Comparison of ENCODE assay signal across 9 mouse cellular contexts in the genomic region with DNA sequence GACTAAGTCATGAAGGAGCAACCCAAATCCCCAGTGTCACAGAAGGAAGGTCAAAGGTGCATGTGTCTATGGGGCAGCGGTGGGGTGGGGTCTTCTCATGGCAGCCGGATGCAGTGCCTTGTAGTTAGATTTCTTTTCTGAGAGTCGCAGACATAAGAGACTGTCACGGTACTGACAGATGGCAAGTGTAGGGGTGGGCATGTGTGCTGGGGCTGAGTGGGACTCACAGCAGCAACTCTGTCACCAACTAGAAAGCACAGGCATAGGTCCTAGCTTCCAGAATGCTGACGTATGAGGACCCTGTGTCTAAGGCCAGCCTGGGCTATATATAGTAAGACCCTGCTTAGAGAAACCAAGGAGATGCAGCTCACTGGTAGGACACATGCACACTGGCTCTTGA. TPM values are rescaled to one million over a fixed set of nuclear protein-coding genes. Genes with fewer than 3 reads are reported as not detected.
DNase-seq lines count a peak whose midpoint lies in the region; ATAC-seq and TF ChIP-seq lines count a peak whose summit lies in the region.
"Had no signal": no experiment of that assay in that cellular context is flagged by ENCODE, and none has a peak within 500 bp of the region (broad histone marks: within the 10 kb centered on the region; RNA-seq: fewer than 3 reads in every experiment).

No protein-coding gene starts in this region.

- H3K27ac ChIP-seq in heart, embryonic 16.5 days (ENCODE audit: low read length), result peak overlapping the region; percentile 44; the same call in 1 of the 2 replicates
- peak overlapping the region; percentile 39; the same call in 1 of the 2 replicates for H3K27ac ChIP-seq in spleen, adult 2 months (ENCODE audit: insufficient read depth, low read length)
- H3K27ac ChIP-seq in left cerebral cortex, adult 2 months, result peak overlapping the region; percentile 80
- peak overlapping the region; percentile 61; the same call in 1 of the 2 replicates for H3K27ac ChIP-seq in stomach, postnatal 0 days (replicated peaks)

- H3K36me3 ChIP-seq in heart, embryonic 16.5 days (ENCODE audit: control insufficient read depth, insufficient read depth), result no peaks in the 10 kb centered on the region
- no peaks in the 10 kb centered on the region for H3K36me3 ChIP-seq in spleen, adult 2 months (ENCODE audit: control insufficient read depth, insufficient read depth, low read length)
- H3K36me3 ChIP-seq in stomach, postnatal 0 days (ENCODE audit: control insufficient read depth, insufficient read depth, low read length), result no peaks in the 10 kb centered on the region

- no peak for DNase-seq in heart, postnatal 4 days
- no peak for DNase-seq in spleen, adult 2 months (ENCODE audit: low read depth in 1 of 2, low spot score in 2 of 2)
- no peak for DNase-seq in spleen, postnatal 10 days (ENCODE audit: low spot score in 2 of 2)
- peak; percentile 29 to 51 for DNase-seq in left cerebral cortex, adult 2 months (ENCODE audit: extremely low spot score in 1 of 2, low spot score in 2 of 2)
- DNase-seq in stomach, postnatal 0 days (ENCODE audit: low spot score), result no peak
- DNase-seq in cerebellum, postnatal 25 days, result no peak

- no peaks in the 10 kb centered on the region for H3K27me3 ChIP-seq in heart, embryonic 16.5 days (ENCODE audit: control insufficient read depth, insufficient read depth, low read length)
- no peaks in the 10 kb centered on the region for H3K27me3 ChIP-seq in spleen, adult 2 months (ENCODE audit: control insufficient read depth, insufficient read depth, low read length)
- H3K27me3 ChIP-seq in stomach, postnatal 0 days (ENCODE audit: control insufficient read depth, insufficient read depth, low read length), result no peaks in the 10 kb centered on the region

- intact Hi-C loops in left cerebral cortex, adult 2 months (cut with DNase I), result loop anchor here (1.0 kb wide), 1 partner anchor 54 kb away; no protein-coding TSS in a partner anchor

- no peaks in the 10 kb centered on the region for H3K9me3 ChIP-seq in heart, embryonic 16.5 days (replicated peaks; ENCODE audit: control insufficient read depth, low read length)
- no peaks in the 10 kb centered on the region for H3K9me3 ChIP-seq in stomach, postnatal 0 days (ENCODE audit: control insufficient read depth, low read length)

- TF ChIP-seq CTCF in spleen, adult 2 months (IDR thresholded peaks at IDR 0.05; ENCODE audit: extremely low read depth, insufficient read depth, insufficient read length, insufficient replicate concordance), result no peak
- TF ChIP-seq CTCF in left cerebral cortex, adult 2 months (IDR thresholded peaks at IDR 0.05), result no peak
- no peak for TF ChIP-seq CTCF in stomach, postnatal 0 days (IDR thresholded peaks at IDR 0.05; ENCODE audit: low read depth)

- no peak for TF ChIP-seq POLR2A in spleen, adult 2 months (IDR thresholded peaks at IDR 0.05; ENCODE audit: low read depth, low read length)

- no peak overlapping the region for H3K9ac ChIP-seq in heart, embryonic 16.5 days (ENCODE audit: low read length)
- no peak overlapping the region for H3K9ac ChIP-seq in stomach, postnatal 0 days (ENCODE audit: low read length)

- no peak overlapping the region for H3K4me3 ChIP-seq in heart, embryonic 16.5 days (ENCODE audit: low read length)
- no peak overlapping the region for H3K4me3 ChIP-seq in spleen, adult 2 months (ENCODE audit: extremely low read depth, insufficient read depth, insufficient read length)
- H3K4me3 ChIP-seq in left cerebral cortex, adult 2 months, result no peak overlapping the region
- H3K4me3 ChIP-seq in stomach, postnatal 0 days (ENCODE audit: low read depth, low read length), result no peak overlapping the region

- peaks cover 18% of the 10 kb centered on the region for H3K4me1 ChIP-seq in heart, embryonic 16.5 days (ENCODE audit: control insufficient read depth, insufficient read depth, low read length)
- no peaks in the 10 kb centered on the region for H3K4me1 ChIP-seq in spleen, adult 2 months (ENCODE audit: control insufficient read depth, insufficient read depth, insufficient read length)
- H3K4me1 ChIP-seq in stomach, postnatal 0 days (replicated peaks; ENCODE audit: control insufficient read depth, insufficient read depth), result 0 out of 2 replicates have a peak, but pooled peaks cover 4% of the 10 kb centered on the region

- no peak for ATAC-seq in heart, embryonic 16.5 days (replicated peaks; ENCODE audit: extremely low read depth, insufficient read depth, low FRiP score)
- no peak for ATAC-seq in stomach, postnatal 0 days (ENCODE audit: low FRiP score, low TSS enrichment)
- ATAC-seq in monocyte, adult 5-6 weeks (replicated peaks; ENCODE audit: insufficient number of reproducible peaks, low FRiP score, low TSS enrichment, poor library complexity, severe bottlenecking), result no peak

- H3K4me2 ChIP-seq in heart, embryonic 16.5 days (ENCODE audit: low read depth, low read length), result no peak overlapping the region
- no peak overlapping the region for H3K4me2 ChIP-seq in stomach, postnatal 0 days (replicated peaks; ENCODE audit: low read depth)

- no peak for TF ChIP-seq EP300 in stomach, postnatal 0 days (optimal IDR thresholded peaks at IDR 0.05)

- 63% methylated on average over 5 of the region's 5 CpGs for WGBS in heart, embryonic 16.5 days
- WGBS in spleen, adult 2 months, result 94% methylated on average over 5 of the region's 5 CpGs
- 76% methylated on average over 5 of the region's 5 CpGs for WGBS in stomach, postnatal 0 days

RNA-seq across cellular contexts. Expression of a gene that starts 12.7 kb away (rescaled TPM):
- 0.26 TPM in 1 of 2 replicates, not detected in the other for polyA plus RNA-seq in heart, embryonic 16.5 days (2015; fragmentation: Nextera tagmentation; extraction: Ambion mirVana)
- not detected for total RNA-seq in heart, postnatal 4 days (2021)
- polyA plus RNA-seq in spleen, adult 2 months (2012; rRNA removed), result not detected in 2 replicates
- total RNA-seq in left cerebral cortex, adult 2 months (2021), result not detected
- not detected in 2 replicates for polyA plus RNA-seq in stomach, postnatal 0 days (2015; fragmentation: Nextera tagmentation; extraction: Ambion mirVana)
- total RNA-seq in monocyte, adult 5-6 weeks (2017), result not detected in 3 replicates
- total RNA-seq: left cerebral cortex, adult 8-10 months had no signal

Comparison
In these comparisons a context has a peak if more than half of its experiments do, and no peak if none do; other contexts are left out.
1. DNase-seq: peak in left cerebral cortex, adult 2 months (2 of 2); none in heart, postnatal 4 days (single experiment), spleen, adult 2 months (0 of 2), spleen, postnatal 10 days (0 of 2), stomach, postnatal 0 days (single experiment) and cerebellum, postnatal 25 days (0 of 2).
2. Peak in every context shown above with its lines, with median percentiles within 50 percentile points of each other: H3K27ac ChIP-seq.